Mouse (Mus musculus): ENCODE data around the gene Dedd. TPM values are rescaled to one million over a fixed set of nuclear protein-coding genes. Genes with fewer than 3 reads are reported as not detected.
A peak's percentile ranks its signal among the peaks of the same experiment; 100 is the strongest.

Dedd gene
- polyA plus RNA-seq, 1 experiment, result 45.2 TPM

DNA sequence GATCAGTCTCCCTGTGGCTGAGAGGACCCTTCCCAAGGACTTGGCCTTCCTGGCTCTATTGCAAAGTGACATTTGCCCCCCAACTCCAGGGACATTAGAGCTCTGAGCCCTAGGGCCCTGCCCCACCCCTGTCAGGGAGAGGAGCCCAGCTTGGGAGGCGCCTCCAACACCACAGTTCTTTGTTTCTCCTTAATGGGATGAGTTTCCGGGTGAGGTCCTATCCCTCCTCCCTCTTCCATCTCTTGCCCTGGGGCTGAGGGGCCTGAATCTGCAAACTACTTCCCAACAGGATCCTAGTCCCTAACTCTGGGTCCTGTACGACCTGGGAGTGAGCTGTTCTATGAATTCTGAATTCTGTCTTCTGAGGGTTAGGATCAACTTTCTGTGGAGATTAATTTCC lies 43.9 kb downstream of the Dedd start:
- H3K36me3 ChIP-seq (ENCODE audit: control insufficient read depth, insufficient read depth, low read length, poor library complexity, severe bottlenecking), result no peaks in the 10 kb centered on the region
- H3K9ac ChIP-seq (ENCODE audit: low read depth, poor library complexity, severe bottlenecking), result no peak overlapping the region
- H3K4me3 ChIP-seq (ENCODE audit: low read depth, low read length), result no peak overlapping the region
- H3K27me3 ChIP-seq (ENCODE audit: control insufficient read depth, insufficient read depth, low read length, poor library complexity, severe bottlenecking), result no peaks in the 10 kb centered on the region
- H3K27ac ChIP-seq (ENCODE audit: insufficient read depth, low read length), result no peak overlapping the region; the same call in 1 of the 2 replicates
- TF ChIP-seq POLR2A (IDR thresholded peaks at IDR 0.05; ENCODE audit: insufficient read depth, low read length) (no peak), EP300 (IDR thresholded peaks at IDR 0.05; ENCODE audit: insufficient read depth, low read depth, low read length) (peak; percentile 81), CTCF (IDR thresholded peaks at IDR 0.05; ENCODE audit: low read depth, low read length) (no peak)
- peaks cover 24% of the 10 kb centered on the region for H3K4me1 ChIP-seq (ENCODE audit: control insufficient read depth, insufficient read depth, low read length)
- H3K9me3 ChIP-seq (replicated peaks; ENCODE audit: control insufficient read depth, insufficient read depth, low read length, poor library complexity, severe bottlenecking), result no peaks in the 10 kb centered on the region

DNA sequence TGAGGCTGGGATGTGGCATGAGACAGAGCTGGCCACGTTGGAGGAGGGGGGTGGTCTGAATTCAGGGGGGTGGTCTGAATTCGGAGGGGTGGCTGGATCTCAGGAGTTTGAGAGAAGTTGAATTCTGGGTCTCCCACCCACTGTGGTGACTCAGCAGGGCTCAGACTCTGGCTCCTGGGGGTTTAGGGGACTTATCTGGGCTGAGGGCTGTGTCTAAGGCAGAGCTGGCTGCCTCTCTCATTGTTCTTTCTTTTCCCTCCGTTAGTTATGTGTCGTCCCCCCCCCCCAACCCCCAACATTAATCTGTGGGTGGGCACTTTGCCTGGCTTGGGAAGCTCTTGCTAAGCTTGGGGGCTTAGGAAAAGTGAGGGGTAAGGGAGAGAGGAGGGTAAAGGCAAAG lies 45.0 kb downstream of the Dedd start:
- H3K4me3 ChIP-seq (ENCODE audit: low read depth, low read length), result no peak overlapping the region
- H3K27me3 ChIP-seq (ENCODE audit: control insufficient read depth, insufficient read depth, low read length, poor library complexity, severe bottlenecking), result no peaks in the 10 kb centered on the region
- peaks cover 20% of the 10 kb centered on the region for H3K4me1 ChIP-seq (ENCODE audit: control insufficient read depth, insufficient read depth, low read length)
- H3K36me3 ChIP-seq (ENCODE audit: control insufficient read depth, insufficient read depth, low read length, poor library complexity, severe bottlenecking), result no peaks in the 10 kb centered on the region
- H3K27ac ChIP-seq (ENCODE audit: insufficient read depth, low read length), result 0 out of 2 replicates have a peak overlapping the region, but pooled peaks have one; percentile 15
- no peaks in the 10 kb centered on the region for H3K9me3 ChIP-seq (replicated peaks; ENCODE audit: control insufficient read depth, insufficient read depth, low read length, poor library complexity, severe bottlenecking)
- TF ChIP-seq CTCF (IDR thresholded peaks at IDR 0.05; ENCODE audit: low read depth, low read length) (no peak), POLR2A (IDR thresholded peaks at IDR 0.05; ENCODE audit: insufficient read depth, low read length) (no peak), EP300 (IDR thresholded peaks at IDR 0.05; ENCODE audit: insufficient read depth, low read depth, low read length) (no peak)
- no peak overlapping the region for H3K9ac ChIP-seq (ENCODE audit: low read depth, poor library complexity, severe bottlenecking)

DNA sequence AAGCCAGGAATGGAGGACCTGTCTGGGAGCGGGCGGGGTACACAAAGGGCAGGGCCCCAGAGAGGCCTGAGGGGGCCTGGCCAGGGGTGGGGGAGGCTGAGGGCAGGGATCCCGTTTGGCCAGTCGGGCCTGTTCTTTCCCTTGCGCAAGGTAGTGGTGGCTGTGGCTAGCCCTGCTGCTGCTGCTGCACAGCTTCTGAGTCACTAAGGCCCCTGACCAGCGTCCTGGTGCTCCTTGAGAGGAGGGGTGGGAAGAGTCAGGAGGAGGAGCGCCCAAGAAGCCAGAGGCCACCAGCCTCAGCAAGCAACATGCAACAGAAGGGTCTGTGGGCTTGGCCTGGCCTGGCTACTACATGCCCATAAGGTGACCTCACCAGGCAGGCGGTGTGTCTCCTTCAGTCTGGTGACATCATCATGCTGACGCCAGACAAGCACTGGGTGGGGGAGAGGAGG lies 46.7 kb downstream of the Dedd start:
- peaks cover 20% of the 10 kb centered on the region for H3K4me1 ChIP-seq (ENCODE audit: control insufficient read depth, insufficient read depth, low read length)
- H3K27ac ChIP-seq (ENCODE audit: insufficient read depth, low read length), result peak overlapping the region; percentile 9; the same call in 1 of the 2 replicates
- no peaks in the 10 kb centered on the region for H3K36me3 ChIP-seq (ENCODE audit: control insufficient read depth, insufficient read depth, low read length, poor library complexity, severe bottlenecking)
- H3K9ac ChIP-seq (ENCODE audit: low read depth, poor library complexity, severe bottlenecking), result no peak overlapping the region
- no peak for TF ChIP-seq POLR2A (IDR thresholded peaks at IDR 0.05; ENCODE audit: insufficient read depth, low read length)
- TF ChIP-seq EP300 (IDR thresholded peaks at IDR 0.05; ENCODE audit: insufficient read depth, low read depth, low read length), result peak; percentile 64; the same call in 1 of the 2 replicates
- no peaks in the 10 kb centered on the region for H3K27me3 ChIP-seq (ENCODE audit: control insufficient read depth, insufficient read depth, low read length, poor library complexity, severe bottlenecking)
- no peaks in the 10 kb centered on the region for H3K9me3 ChIP-seq (replicated peaks; ENCODE audit: control insufficient read depth, insufficient read depth, low read length, poor library complexity, severe bottlenecking)
- H3K4me3 ChIP-seq (ENCODE audit: low read depth, low read length), result 0 out of 2 replicates have a peak overlapping the region, but pooled peaks have one; percentile 4

DNA sequence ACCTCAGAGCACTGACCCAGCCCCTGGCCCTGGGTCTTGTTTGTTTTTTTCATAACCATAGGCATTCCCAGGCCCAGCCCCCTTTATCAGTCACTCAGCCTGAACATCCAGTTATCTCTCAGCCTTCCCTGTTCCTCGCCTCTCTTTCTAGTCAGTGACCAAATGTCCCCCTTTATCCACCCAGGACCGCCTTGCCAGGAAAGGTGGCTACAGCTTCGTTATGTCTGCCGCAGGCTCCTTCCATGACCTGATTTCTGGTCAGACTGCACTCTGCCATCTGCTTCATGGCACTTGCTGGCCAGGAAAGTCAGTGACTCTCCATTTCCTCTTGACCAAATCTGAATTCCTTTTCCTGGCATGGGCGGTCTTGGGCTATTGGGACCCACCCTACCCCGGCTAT lies 49.4 kb downstream of the Dedd start:
- H3K4me3 ChIP-seq (ENCODE audit: low read depth, low read length), result no peak overlapping the region
- H3K27ac ChIP-seq (ENCODE audit: insufficient read depth, low read length), result no peak overlapping the region
- no peaks in the 10 kb centered on the region for H3K9me3 ChIP-seq (replicated peaks; ENCODE audit: control insufficient read depth, insufficient read depth, low read length, poor library complexity, severe bottlenecking)
- TF ChIP-seq CTCF (IDR thresholded peaks at IDR 0.05; ENCODE audit: low read depth, low read length) (no peak), POLR2A (IDR thresholded peaks at IDR 0.05; ENCODE audit: insufficient read depth, low read length) (no peak), EP300 (IDR thresholded peaks at IDR 0.05; ENCODE audit: insufficient read depth, low read depth, low read length) (no peak)
- H3K9ac ChIP-seq (ENCODE audit: low read depth, poor library complexity, severe bottlenecking), result no peak overlapping the region
- no peaks in the 10 kb centered on the region for H3K36me3 ChIP-seq (ENCODE audit: control insufficient read depth, insufficient read depth, low read length, poor library complexity, severe bottlenecking)
- H3K4me1 ChIP-seq (ENCODE audit: control insufficient read depth, insufficient read depth, low read length), result peaks cover 13% of the 10 kb centered on the region
- no peaks in the 10 kb centered on the region for H3K27me3 ChIP-seq (ENCODE audit: control insufficient read depth, insufficient read depth, low read length, poor library complexity, severe bottlenecking)

DNA sequence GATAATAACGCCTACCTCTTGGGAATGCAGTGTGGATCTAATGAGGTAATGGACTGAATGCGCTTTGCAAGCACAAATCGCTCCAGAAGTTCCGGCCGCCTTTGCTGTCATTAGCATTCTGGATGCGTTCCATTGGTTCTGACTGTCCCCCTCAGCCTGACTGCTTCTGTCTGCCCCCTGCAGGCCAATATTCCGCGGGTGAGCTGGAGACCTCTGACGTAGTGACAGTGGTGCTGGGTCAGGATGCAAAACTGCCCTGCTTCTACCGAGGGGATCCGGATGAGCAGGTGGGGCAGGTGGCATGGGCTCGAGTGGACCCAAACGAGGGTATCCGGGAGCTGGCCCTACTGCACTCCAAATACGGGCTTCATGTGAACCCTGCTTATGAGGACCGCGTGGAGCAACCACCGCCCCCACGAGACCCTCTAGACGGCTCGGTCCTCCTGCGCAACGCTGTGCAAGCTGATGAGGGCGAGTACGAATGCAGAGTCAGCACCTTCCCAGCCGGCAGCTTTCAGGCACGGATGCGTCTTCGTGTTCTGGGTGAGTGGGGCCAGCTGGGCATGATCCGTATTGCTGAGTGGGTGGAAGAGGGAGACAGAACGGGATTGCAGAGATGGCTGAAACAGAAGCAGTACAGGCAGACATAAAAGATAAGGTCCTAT lies 51.1 kb downstream of the Dedd start:
- Histone ChIP-seq H3K9ac (ENCODE audit: low read depth, poor library complexity, severe bottlenecking) (no peak overlapping the region), H3K36me3 (ENCODE audit: control insufficient read depth, insufficient read depth, low read length, poor library complexity, severe bottlenecking) (no peaks in the 10 kb centered on the region), H3K27ac (ENCODE audit: insufficient read depth, low read length) (no peak overlapping the region), H3K9me3 (replicated peaks; ENCODE audit: control insufficient read depth, insufficient read depth, low read length, poor library complexity, severe bottlenecking) (no peaks in the 10 kb centered on the region), H3K4me1 (ENCODE audit: control insufficient read depth, insufficient read depth, low read length) (peaks cover 4% of the 10 kb centered on the region), H3K27me3 (ENCODE audit: control insufficient read depth, insufficient read depth, low read length, poor library complexity, severe bottlenecking) (no peaks in the 10 kb centered on the region), H3K4me3 (ENCODE audit: low read depth, low read length) (peak overlapping the region; percentile 33)
- TF ChIP-seq EP300 (IDR thresholded peaks at IDR 0.05; ENCODE audit: insufficient read depth, low read depth, low read length) (no peak), CTCF (IDR thresholded peaks at IDR 0.05; ENCODE audit: low read depth, low read length) (peak; percentile 81)

DNA sequence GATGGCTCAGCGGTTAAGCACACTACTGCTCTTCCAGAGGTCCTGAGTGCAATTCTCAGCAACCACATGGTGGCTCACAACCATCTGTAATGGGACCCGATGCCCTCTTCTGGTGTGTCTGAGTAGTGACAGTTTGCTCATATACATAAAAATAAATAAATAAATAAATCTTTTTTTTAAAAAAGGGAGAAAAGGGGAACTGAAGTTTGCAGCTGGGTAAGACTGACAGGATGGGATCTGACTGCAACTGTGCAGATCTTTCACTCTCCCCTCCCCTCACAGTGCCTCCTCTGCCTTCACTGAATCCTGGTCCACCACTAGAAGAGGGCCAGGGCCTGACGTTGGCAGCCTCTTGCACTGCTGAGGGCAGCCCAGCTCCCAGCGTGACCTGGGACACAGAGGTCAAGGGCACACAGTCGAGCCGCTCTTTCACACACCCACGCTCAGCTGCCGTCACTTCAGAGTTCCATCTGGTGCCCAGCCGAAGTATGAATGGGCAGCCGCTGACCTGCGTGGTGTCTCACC lies 53.2 kb downstream of the Dedd start:
- H3K36me3 ChIP-seq (ENCODE audit: control insufficient read depth, insufficient read depth, low read length, poor library complexity, severe bottlenecking), result no peaks in the 10 kb centered on the region
- no peak overlapping the region for H3K9ac ChIP-seq (ENCODE audit: low read depth, poor library complexity, severe bottlenecking)
- no peak overlapping the region for H3K27ac ChIP-seq (ENCODE audit: insufficient read depth, low read length)
- no peak overlapping the region for H3K4me3 ChIP-seq (ENCODE audit: low read depth, low read length)
- peaks cover 4% of the 10 kb centered on the region for H3K4me1 ChIP-seq (ENCODE audit: control insufficient read depth, insufficient read depth, low read length)
- no peaks in the 10 kb centered on the region for H3K27me3 ChIP-seq (ENCODE audit: control insufficient read depth, insufficient read depth, low read length, poor library complexity, severe bottlenecking)
- H3K9me3 ChIP-seq (replicated peaks; ENCODE audit: control insufficient read depth, insufficient read depth, low read length, poor library complexity, severe bottlenecking), result no peaks in the 10 kb centered on the region
- TF ChIP-seq POLR2A (IDR thresholded peaks at IDR 0.05; ENCODE audit: insufficient read depth, low read length), result no peak

All from ES-Bruce4 (cell line).